Mouse (Mus musculus) heart, embryonic 10.5 days (tissue): Measurements from ENCODE around the gene Mgrn1. TPM values are rescaled to one million over a fixed set of nuclear protein-coding genes. Genes with fewer than 3 reads are reported as not detected.

Experiments used
- DNase-seq: peaks from one replicate; pipeline ENCODE4 v3.0.0-alpha.2; 2017; ENCODE audit warnings: low spot score
- H3K27ac ChIP-seq: fragments of 300-500 bp; sonication (generic); 2 replicates; pipeline ENCODE4 v1.5.1; 2016; ENCODE audit warnings: mild to moderate bottlenecking
- H3K27me3 ChIP-seq: fragments of 300-500 bp; sonication (generic); 2 replicates; pipeline ENCODE4 v1.6.1; 2016; ENCODE audit warnings: mild to moderate bottlenecking; ENCODE audit not compliant: poor library complexity, insufficient read depth, severe bottlenecking
- H3K36me3 ChIP-seq: fragments of 300-500 bp; sonication (generic); 2 replicates; pipeline ENCODE4 v1.6.1; 2016; ENCODE audit warnings: mild to moderate bottlenecking, moderate library complexity
- H3K4me1 ChIP-seq: fragments of 300-500 bp; sonication (generic); 2 replicates; pipeline ENCODE4 v1.6.1; 2016; ENCODE audit warnings: mild to moderate bottlenecking
- H3K4me3 ChIP-seq: fragments of 300-500 bp; sonication (generic); 2 replicates; pipeline ENCODE4 v1.5.1; 2016; ENCODE audit warnings: mild to moderate bottlenecking, moderate library complexity
- H3K9me3 ChIP-seq: fragments of 300-500 bp; sonication (generic); 2 replicates; pipeline ENCODE4 v1.6.1; 2016; ENCODE audit warnings: mild to moderate bottlenecking, moderate library complexity
- WGBS: fragments of 180-500 bp; shearing (Covaris S2); methylation state at CpG from one replicate; pipeline ENCODE4 v1.1.7; 2016; 5-methylcytosine and 5-hydroxymethylcytosine counted together
- polyA plus RNA-seq: library from polyadenylated mRNA; unstranded; fragments of >200 nt; fragmentation: Nextera tagmentation; extraction: Ambion mirVana; gene quantifications from 2 replicates; pipeline ENCODE4 v1.2.1, GENCODE M21; 2016

Gene Mgrn1
- polyA plus RNA-seq, 1 experiment from 2014 or later: 96.2 TPM

DNA sequence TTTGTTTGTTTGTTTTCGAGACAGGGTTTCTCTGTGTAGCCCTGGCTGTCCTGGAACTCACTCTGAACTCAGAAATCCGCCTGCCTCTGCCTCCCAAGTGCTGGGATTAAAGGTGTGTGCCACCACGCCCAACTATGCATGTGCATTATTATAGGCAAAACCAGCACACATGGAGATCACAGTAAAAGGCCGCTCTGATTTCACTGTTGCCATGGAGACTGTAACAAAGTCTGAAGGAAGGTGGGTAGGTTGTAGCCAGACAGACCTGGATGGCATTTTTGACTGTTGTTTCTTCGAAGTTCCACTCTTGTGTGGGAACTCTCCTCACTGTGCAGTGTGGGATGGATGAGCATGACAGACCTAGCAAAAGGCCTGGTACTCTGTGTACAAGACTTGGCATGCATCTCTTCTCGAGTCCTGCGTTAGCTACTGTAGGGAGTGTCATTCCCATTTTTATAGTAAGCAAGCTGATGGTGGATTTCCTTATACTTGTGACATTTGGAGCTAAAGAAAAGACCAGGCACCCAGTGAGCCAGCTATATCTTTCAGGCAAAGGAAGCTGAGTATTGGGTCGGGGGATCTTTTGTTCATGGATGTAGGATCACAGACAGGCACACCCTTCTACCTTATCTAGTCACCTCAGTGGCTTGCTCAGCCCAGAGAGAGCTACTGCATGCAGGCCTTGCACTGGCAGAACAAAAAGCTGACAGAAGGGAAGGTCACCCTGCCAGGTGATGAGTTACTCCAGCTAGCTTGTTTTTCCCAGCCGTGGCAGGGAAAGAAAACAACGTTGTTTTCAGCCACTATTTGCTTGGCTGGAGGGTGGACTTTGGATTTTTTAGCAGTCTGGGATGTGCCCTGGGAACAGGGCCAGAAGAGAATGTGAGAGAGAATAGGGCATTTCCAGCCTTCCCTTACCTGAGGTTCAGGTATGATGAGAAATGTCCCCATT lies 4.4 kb upstream of the Mgrn1 start:
- H3K4me3 ChIP-seq: peak overlapping the region; percentile 93
- WGBS: 78% methylated on average over 10 of the region's 10 CpGs
- H3K27ac ChIP-seq: peak overlapping the region; percentile 98
- H3K36me3 ChIP-seq: peaks cover 2% of the 10 kb centered on the region; the same call in 1 of the 2 replicates
- H3K4me1 ChIP-seq: peaks cover 40% of the 10 kb centered on the region
- DNase-seq: no peak
- no peaks in the 10 kb centered on the region for H3K27me3 ChIP-seq
- H3K9me3 ChIP-seq: no peaks in the 10 kb centered on the region

DNA sequence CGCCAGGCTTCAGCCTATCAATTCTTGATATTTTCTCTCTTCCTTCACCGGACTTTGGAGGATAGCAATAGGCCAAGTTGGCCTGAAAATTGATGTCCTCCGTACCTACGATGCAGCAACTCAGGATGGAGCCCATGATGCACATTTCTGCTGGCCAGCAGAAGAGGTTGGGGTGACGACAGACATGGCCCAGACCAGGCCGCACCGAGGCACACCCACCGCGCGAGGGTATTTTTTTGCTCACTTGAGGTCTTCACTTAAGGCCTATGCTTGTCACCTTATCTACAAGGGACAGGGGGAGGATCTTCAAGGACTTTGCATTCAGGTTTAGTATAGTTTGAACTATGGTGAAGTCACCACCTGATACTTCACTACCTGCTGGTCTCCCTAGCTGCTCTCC lies 1.1 kb upstream of the Mgrn1 start:
- DNase-seq: no peak
- H3K9me3 ChIP-seq: no peaks in the 10 kb centered on the region
- H3K27ac ChIP-seq: peak overlapping the region; percentile 94
- WGBS: 58% methylated on average over 10 of the region's 10 CpGs
- no peaks in the 10 kb centered on the region for H3K36me3 ChIP-seq
- no peak overlapping the region for H3K4me3 ChIP-seq
- peaks cover 42% of the 10 kb centered on the region for H3K4me1 ChIP-seq
- no peaks in the 10 kb centered on the region for H3K27me3 ChIP-seq

DNA sequence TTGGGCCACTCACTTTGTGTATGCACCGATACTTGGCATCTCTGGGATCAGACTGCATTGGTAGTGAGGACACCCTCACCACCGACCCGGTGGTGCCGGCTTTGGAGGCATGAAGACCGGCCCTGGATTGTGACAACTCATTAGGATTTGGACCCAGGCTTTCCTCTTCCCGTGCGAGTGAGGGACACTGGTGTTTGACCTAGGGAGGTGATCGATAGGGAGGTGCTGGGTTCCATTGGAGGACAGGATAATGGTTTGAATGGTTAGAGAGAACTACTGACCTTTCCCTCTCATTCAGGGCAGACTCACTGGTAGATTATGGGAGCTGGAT lies 606 bp downstream of the Mgrn1 start:
- no peaks in the 10 kb centered on the region for H3K27me3 ChIP-seq
- H3K36me3 ChIP-seq: peaks cover 8% of the 10 kb centered on the region
- DNase-seq: no peak
- H3K4me1 ChIP-seq: peaks cover 47% of the 10 kb centered on the region
- peak overlapping the region; percentile 93 for H3K4me3 ChIP-seq
- 2% methylated on average over 8 of the region's 8 CpGs for WGBS
- no peaks in the 10 kb centered on the region for H3K9me3 ChIP-seq
- peak overlapping the region; percentile 94 for H3K27ac ChIP-seq

DNA sequence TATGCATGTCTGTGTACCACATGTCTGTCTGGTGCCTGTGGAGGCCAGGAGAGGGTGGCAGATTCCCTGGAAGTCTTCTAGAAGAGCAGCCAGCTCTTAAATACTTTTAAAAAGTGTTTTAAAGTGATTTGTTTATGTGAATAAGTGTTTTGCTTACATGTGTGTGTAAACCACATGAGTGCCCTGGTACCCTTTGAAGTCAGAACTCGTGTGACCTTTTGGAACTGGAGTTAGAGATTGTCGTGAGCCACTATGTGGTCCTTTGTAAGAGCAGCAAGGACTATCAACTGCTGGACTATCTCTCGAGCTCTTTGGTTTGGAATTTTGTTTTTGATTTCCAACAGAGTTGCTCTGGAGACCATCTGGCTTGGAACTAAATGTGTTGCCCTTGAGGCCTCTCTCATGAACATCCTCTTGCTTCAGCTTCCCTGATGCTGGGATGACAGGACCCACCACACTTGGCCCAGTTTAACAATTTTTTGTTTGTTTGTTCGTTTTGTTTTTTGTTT lies 4.2 kb downstream of the Mgrn1 start:
- Histone ChIP-seq H3K27ac (peak overlapping the region; percentile 72), H3K4me3 (no peak overlapping the region; the same call in 1 of the 2 replicates), H3K4me1 (peaks cover 45% of the 10 kb centered on the region), H3K27me3 (no peaks in the 10 kb centered on the region), H3K9me3 (no peaks in the 10 kb centered on the region), H3K36me3 (peaks cover 12% of the 10 kb centered on the region)
- 31% methylated on average over 4 of the region's 4 CpGs for WGBS
- no peak for DNase-seq

DNA sequence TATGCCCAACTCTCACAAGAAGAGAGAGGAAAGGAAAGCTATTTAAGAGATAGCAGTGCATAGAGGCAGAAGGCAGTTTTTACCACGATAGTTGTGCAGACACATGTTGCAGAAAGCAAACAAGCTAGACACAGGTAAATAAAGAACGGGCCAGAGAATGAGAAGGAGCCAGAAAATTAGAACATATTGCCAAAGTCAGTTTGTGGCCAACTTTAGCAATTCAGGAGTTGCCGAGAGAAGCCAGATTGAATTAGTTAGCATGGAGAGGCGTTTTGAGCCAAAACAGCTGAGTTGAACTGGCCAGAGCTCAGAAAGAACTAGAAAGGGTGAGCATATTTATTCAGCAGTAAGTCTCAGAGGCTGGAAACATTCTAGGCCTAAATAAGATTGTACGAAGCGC lies 6.1 kb downstream of the Mgrn1 start:
- Histone ChIP-seq H3K36me3 (peaks cover 12% of the 10 kb centered on the region), H3K4me3 (no peak overlapping the region), H3K4me1 (peaks cover 55% of the 10 kb centered on the region), H3K27me3 (no peaks in the 10 kb centered on the region), H3K9me3 (no peaks in the 10 kb centered on the region), H3K27ac (no peak overlapping the region)
- no peak for DNase-seq
- WGBS: 85% methylated on average over 6 of the region's 6 CpGs

DNA sequence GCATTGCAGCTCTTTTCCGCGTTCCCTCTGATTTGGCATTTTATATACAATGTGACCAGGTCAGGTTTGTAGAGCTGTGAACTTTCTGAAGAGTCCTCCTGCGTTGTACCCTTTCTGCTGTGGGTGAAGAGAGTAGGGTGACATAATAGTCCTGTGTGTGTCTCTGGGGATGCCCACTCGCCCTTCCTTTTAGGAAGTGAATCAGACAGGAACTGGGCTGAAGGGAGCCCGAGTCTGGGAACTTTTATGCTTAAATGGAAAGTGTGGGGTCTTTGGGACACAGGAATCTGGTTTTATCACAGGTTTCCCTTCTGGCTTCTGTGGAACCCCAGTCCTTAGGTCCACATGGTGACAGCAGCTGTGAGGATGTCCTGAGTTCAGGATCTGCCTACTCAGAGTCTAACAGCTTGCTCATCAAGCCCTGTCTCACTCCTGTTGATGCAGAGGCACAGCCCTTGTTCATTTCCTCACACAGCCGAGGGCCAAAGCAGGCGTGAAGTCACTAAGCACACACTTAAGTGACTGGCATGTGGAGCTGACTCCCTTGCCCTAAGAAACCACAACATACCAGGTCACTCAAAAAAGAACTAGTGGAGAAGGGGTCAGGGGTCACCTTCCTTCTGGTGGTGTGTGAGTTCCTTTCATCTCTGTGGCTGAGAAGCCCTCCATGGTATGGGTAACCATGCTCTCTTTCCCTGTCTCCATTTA lies 8.3 kb downstream of the Mgrn1 start:
- peak overlapping the region; percentile 12; the same call in 1 of the 2 replicates for H3K27ac ChIP-seq
- 66% methylated on average over 7 of the region's 7 CpGs for WGBS
- peaks cover 12% of the 10 kb centered on the region for H3K36me3 ChIP-seq
- no peak for DNase-seq
- H3K4me1 ChIP-seq: peaks cover 50% of the 10 kb centered on the region
- no peaks in the 10 kb centered on the region for H3K27me3 ChIP-seq
- H3K9me3 ChIP-seq: no peaks in the 10 kb centered on the region
- H3K4me3 ChIP-seq: no peak overlapping the region

DNA sequence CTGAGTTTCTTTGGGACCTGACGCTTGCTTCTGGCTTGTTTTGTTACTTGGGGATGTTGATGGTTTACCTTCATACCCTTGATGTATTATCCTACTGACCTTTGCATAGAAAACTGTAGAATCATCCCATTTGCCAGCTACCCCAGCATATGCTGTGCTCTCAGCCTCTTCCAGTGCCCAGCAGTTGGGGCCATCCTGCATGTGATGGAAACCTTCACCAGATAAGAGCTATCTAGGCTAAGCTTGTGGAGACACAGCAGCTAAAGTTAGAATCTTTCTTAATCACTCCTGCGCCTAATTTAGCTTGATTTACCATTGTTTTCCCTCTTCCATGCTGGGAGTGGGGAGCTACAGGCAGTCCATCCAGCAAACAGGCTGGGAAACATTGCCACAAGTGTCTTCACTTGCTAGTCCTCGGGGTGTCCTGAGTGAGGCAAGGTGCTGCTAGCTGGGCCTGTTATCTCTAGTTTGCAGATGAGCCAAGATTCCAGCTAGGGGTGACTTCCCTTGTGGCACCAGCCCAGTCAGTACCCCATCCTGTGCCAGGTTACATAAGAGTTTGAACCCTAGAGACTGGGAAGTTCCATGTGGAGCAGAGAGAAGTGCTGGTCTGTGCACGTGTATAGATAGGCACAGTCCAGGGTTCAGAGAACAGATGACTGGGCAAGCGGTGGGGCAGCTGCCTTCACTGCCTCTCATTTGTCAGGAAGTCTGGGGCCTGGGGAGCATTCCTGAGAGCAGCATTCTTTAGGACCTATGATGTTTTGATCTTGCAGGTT lies 10.4 kb downstream of the Mgrn1 start:
- Histone ChIP-seq H3K9me3 (no peaks in the 10 kb centered on the region), H3K27ac (peak overlapping the region; percentile 60), H3K4me3 (0 out of 2 replicates have a peak overlapping the region, but pooled peaks have one; percentile 1), H3K36me3 (peaks cover 5% of the 10 kb centered on the region; the same call in 1 of the 2 replicates), H3K4me1 (peaks cover 36% of the 10 kb centered on the region), H3K27me3 (no peaks in the 10 kb centered on the region)
- 26% methylated on average over 5 of the region's 5 CpGs for WGBS
- DNase-seq: no peak

DNA sequence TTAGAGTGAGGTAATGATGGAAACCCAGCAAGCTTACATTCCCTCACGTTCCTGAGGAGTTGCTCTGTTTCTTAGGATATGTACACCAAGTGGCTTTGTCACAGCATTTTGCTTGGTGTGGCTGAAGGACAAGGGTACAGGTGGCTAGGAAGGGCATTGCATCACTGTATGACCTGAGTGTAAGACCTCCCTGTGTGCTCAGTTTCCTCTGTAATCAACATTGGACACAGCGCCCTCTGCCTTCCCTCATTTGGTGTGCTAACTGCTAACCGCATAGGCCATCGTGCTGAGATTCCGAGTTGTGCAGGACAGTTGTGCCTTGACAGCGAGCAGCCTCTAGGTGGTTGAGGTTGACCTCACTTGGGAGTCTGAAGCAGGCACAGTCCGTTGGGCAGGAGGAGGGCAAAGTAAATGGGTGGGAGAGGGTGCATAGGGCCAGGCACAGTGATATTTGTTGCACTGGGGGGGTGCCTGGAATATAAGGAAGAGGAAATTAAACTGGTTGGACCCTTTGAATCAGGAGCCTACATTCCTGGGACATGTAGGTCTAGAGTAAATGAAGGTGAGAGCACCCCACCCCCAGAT lies 11.2 kb downstream of the Mgrn1 start:
- Histone ChIP-seq H3K4me3 (0 out of 2 replicates have a peak overlapping the region, but pooled peaks have one; percentile 1), H3K36me3 (peaks cover 4% of the 10 kb centered on the region; the same call in 1 of the 2 replicates), H3K27ac (peak overlapping the region; percentile 60), H3K4me1 (peaks cover 35% of the 10 kb centered on the region), H3K9me3 (no peaks in the 10 kb centered on the region), H3K27me3 (no peaks in the 10 kb centered on the region)
- 47% methylated on average over 7 of the region's 7 CpGs for WGBS
- DNase-seq: no peak

DNA sequence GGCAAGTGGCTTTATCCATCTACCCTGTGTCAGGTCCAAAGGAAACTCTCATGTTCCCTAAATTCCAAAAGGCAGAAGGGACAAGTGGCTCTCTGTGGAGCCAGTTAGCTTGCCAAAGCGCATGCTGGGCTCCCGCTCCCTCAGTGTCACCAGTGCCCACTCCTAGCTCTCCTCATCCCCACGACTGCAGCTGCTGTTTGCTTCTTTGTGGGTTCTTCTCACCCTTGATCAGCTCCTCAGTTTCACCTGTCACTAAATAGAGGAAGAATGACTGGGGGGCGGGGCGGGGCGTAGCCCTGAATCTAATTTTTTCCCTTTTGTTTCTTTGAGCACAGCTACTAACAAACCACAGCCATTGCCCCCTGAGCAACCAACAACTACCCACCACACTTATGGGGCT lies 12.8 kb downstream of the Mgrn1 start:
- no peaks in the 10 kb centered on the region for H3K27me3 ChIP-seq
- peaks cover 41% of the 10 kb centered on the region for H3K4me1 ChIP-seq
- H3K36me3 ChIP-seq: peaks cover 3% of the 10 kb centered on the region; the same call in 1 of the 2 replicates
- 91% methylated on average over 6 of the region's 6 CpGs for WGBS
- DNase-seq: no peak
- H3K9me3 ChIP-seq: no peaks in the 10 kb centered on the region
- H3K27ac ChIP-seq: no peak overlapping the region
- no peak overlapping the region for H3K4me3 ChIP-seq

DNA sequence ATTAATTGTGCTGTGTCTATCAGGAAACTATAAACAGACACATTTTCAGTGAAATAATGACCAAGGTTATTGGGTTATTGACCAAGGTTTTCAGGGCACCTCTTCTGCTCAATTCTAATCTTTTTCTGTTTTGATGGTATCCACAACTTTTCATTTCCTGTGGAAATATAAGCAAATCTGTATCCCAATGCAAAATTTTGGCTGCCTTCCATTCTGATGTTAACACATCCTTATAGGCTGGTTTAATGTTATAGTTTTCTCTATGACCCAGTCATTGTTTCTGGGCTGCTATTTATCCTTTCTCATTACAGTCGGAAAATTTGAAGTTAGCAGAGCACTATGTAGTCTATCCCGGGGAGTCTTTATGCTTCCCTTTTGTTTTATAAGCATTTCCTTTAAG lies 13.7 kb downstream of the Mgrn1 start:
- Histone ChIP-seq H3K4me3 (no peak overlapping the region), H3K27ac (no peak overlapping the region), H3K27me3 (no peaks in the 10 kb centered on the region), H3K9me3 (no peaks in the 10 kb centered on the region), H3K36me3 (peaks cover 3% of the 10 kb centered on the region; the same call in 1 of the 2 replicates), H3K4me1 (peaks cover 37% of the 10 kb centered on the region)
- 79% methylated on average over 2 of the region's 2 CpGs for WGBS
- DNase-seq: no peak

DNA sequence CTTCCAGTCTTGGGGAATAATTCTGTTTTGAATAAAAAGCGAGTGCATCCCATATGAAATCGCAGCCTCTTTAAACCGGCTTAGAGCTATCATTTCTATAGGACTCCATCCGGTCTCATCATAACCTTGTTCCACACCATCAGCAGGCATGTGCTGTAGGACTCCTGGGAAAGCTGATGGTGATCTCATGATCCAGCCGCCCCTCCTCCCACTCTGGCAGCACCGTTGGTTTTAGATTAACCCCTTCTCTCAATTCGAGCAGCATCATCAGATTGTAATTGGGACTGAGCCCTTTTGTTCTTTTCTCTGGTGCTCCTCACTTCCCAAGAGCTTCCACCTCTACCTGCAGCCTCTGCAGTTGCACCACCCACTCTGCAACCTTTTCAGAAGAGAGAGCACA lies 15.1 kb downstream of the Mgrn1 start:
- Histone ChIP-seq H3K9me3 (no peaks in the 10 kb centered on the region), H3K4me1 (peaks cover 37% of the 10 kb centered on the region), H3K36me3 (peaks cover 3% of the 10 kb centered on the region; the same call in 1 of the 2 replicates), H3K27ac (no peak overlapping the region), H3K27me3 (no peaks in the 10 kb centered on the region), H3K4me3 (no peak overlapping the region)
- no peak for DNase-seq
- 67% methylated on average over 7 of the region's 7 CpGs for WGBS

DNA sequence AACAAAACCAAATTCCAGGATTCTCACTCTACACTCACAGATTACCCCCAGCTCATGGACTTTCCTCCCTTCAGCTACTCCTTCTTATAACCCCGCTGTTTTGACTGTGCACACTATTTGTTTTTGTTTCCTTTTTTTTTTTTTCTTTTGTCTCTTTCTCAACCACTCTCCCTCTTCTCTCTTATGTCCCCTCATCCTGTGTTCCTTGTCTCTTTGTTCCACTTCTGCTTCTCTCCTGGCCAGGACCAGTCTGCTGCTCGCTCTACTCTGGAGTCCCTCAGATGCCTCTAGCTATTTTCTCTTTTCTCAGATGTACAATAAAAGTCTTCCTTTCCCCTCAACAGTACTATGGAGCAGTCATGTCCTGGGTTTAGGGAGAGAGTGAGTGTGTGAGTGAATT lies 16.3 kb downstream of the Mgrn1 start:
- Histone ChIP-seq H3K36me3 (peaks cover 10% of the 10 kb centered on the region), H3K9me3 (no peaks in the 10 kb centered on the region), H3K4me3 (no peak overlapping the region), H3K27ac (no peak overlapping the region), H3K27me3 (no peaks in the 10 kb centered on the region), H3K4me1 (peaks cover 25% of the 10 kb centered on the region)
- WGBS: 93% methylated on average over 2 of the region's 2 CpGs
- DNase-seq: no peak
